ENCODE assay signal across 11 mouse cellular contexts in the genomic region with DNA sequence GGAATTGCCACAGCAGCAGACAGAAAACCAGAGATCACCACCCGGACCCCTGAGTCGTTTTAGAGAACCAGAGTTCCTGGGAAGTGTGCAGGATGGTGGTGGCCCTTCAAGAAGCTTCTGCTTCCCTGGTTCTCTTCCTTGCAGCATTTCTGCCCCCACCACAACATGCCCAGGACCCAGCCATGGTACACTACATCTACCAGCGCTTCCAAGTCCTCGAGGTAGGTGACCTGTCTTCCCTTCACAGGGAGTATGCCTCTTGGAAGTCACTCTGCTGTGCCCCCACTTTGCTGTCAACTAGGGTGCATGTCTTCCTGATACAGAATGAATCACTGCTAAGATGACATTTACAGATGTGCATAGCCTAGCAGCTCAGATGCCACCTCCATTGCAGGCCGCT. TPM values are rescaled to one million over a fixed set of nuclear protein-coding genes. Genes with fewer than 3 reads are reported as not detected.
DNase-seq lines count a peak whose midpoint lies in the region; ATAC-seq and TF ChIP-seq lines count a peak whose summit lies in the region.
"Had no signal": no experiment of that assay in that cellular context is flagged by ENCODE, and none has a peak within 500 bp of the region (broad histone marks: within the 10 kb centered on the region; RNA-seq: fewer than 3 reads in every experiment).

No protein-coding gene starts in this region.

- 63% methylated on average over 5 of the region's 5 CpGs for WGBS in liver, postnatal 0 days (ENCODE audit: insufficient replicate concordance)

- DNase-seq in gastrocnemius, postnatal 14 days: peak; percentile 4
- no peak for DNase-seq in gastrocnemius, postnatal 36 days
- DNase-seq in left cerebral cortex, adult 2 months (ENCODE audit: extremely low spot score in 1 of 2, low spot score in 2 of 2): no peak
- no peak for DNase-seq in left cerebral cortex, adult 9 months (ENCODE audit: low spot score in 2 of 2)
- DNase-seq in liver, postnatal 0 days: no peak
- no peak for DNase-seq in thymus, adult 18-20 months
- DNase-seq in right cerebral cortex, postnatal 14 days: no peak

- no peaks in the 10 kb centered on the region for H3K9me3 ChIP-seq in liver, postnatal 0 days (ENCODE audit: low read length)

- no peaks in the 10 kb centered on the region for H3K27me3 ChIP-seq in liver, postnatal 0 days (ENCODE audit: insufficient read depth, low read length)

- no peaks in the 10 kb centered on the region for H3K4me1 ChIP-seq in embryonic fibroblast, embryonic 13.5 days (ENCODE audit: control insufficient read depth, insufficient read depth, low read length)
- H3K4me1 ChIP-seq in liver, postnatal 0 days (ENCODE audit: insufficient read depth): no peaks in the 10 kb centered on the region

- no peak for TF ChIP-seq CTCF in left cerebral cortex, adult 2 months (IDR thresholded peaks at IDR 0.05)
- no peak for TF ChIP-seq CTCF in embryonic fibroblast, embryonic 13.5 days (IDR thresholded peaks at IDR 0.05; ENCODE audit: borderline replicate concordance, insufficient read depth, low read length)
- no peak for TF ChIP-seq CTCF in liver, postnatal 0 days (IDR thresholded peaks at IDR 0.05; ENCODE audit: low read depth)

- peak overlapping the region; percentile 33 for H3K4me3 ChIP-seq in left cerebral cortex, adult 2 months
- H3K4me3 ChIP-seq in embryonic fibroblast, embryonic 13.5 days (ENCODE audit: insufficient read depth, low read length): no peak overlapping the region; the same call in 1 of the 2 replicates
- peak overlapping the region; percentile 19; the same call in 1 of the 2 replicates for H3K4me3 ChIP-seq in liver, postnatal 0 days (ENCODE audit: low read depth, low read length)
- H3K4me3 ChIP-seq: erythroblast, embryonic 14.5 days had no signal

- no peak overlapping the region for H3K9ac ChIP-seq in liver, postnatal 0 days (replicated peaks)

- TF ChIP-seq EP300 in liver, postnatal 0 days (IDR thresholded peaks at IDR 0.05; ENCODE audit: low read depth): no peak

- no peak for TF ChIP-seq POLR2A in embryonic fibroblast, embryonic 13.5 days (IDR thresholded peaks at IDR 0.05; ENCODE audit: low read depth, low read length)

- H3K27ac ChIP-seq in left cerebral cortex, adult 2 months: peak overlapping the region; percentile 64
- H3K27ac ChIP-seq in embryonic fibroblast, embryonic 13.5 days (ENCODE audit: insufficient read depth, low read length): peak overlapping the region; percentile 35; the same call in 1 of the 2 replicates
- no peak overlapping the region for H3K27ac ChIP-seq in liver, postnatal 0 days (ENCODE audit: low read depth)

- intact Hi-C loops in gastrocnemius, postnatal 14 days (cut with DNase I; ENCODE audit: low total_unique reads): no loop called here
- intact Hi-C loops in gastrocnemius, postnatal 36 days (cut with DNase I): no loop called here
- intact Hi-C loops in left cerebral cortex, adult 2 months (cut with DNase I): no loop called here

- no peaks in the 10 kb centered on the region for H3K36me3 ChIP-seq in liver, postnatal 0 days (replicated peaks; ENCODE audit: insufficient read depth, low read length)

- no peak for ATAC-seq in liver, postnatal 0 days

- H3K4me2 ChIP-seq in liver, postnatal 0 days (ENCODE audit: low read depth, low read length): peak overlapping the region; percentile 33

RNA-seq across cellular contexts. Expression of a gene that starts 0.4 kb away (rescaled TPM):
- total RNA-seq in gastrocnemius, postnatal 14 days (2021): 1 to 10 TPM; 5.9 to 7.0 TPM
- total RNA-seq in gastrocnemius, postnatal 36 days (2021): 1 to 10 TPM; 1.8 to 2.3 TPM
- 1 to 10 TPM; 8.3 to 9.2 TPM for total RNA-seq in left cerebral cortex, adult 2 months (2021)
- 1.3 and 13.0 TPM in 2 replicates for polyA plus RNA-seq in embryonic fibroblast, embryonic 13.5 days (2011; ENCODE audit: insufficient read length, low read depth, missing spikeins)
- polyA plus RNA-seq in liver, postnatal 0 days (2015; fragmentation: Nextera tagmentation; extraction: Ambion mirVana): 1.5 and 1.6 TPM in 2 replicates
- polyA plus RNA-seq: C2C12; erythroblast, embryonic 14.5 days had no signal

RNA-seq across cellular contexts. Expression of a gene that starts 27.3 kb away (rescaled TPM):
- total RNA-seq in gastrocnemius, postnatal 14 days (2021): 1 to 10 TPM; 8.4 to 9.9 TPM
- 10 to 100 TPM in 1 of 2 experiments, 1 to 10 TPM in 1; 9.4 to 12.0 TPM for total RNA-seq in gastrocnemius, postnatal 36 days (2021)
- 1 to 10 TPM; 6.9 TPM for total RNA-seq in left cerebral cortex, adult 2 months (2021)
- 1.1 and 2.0 TPM in 2 replicates for polyA plus RNA-seq in embryonic fibroblast, embryonic 13.5 days (2011; ENCODE audit: insufficient read length, low read depth, missing spikeins)
- polyA plus RNA-seq in liver, postnatal 0 days (2015; fragmentation: Nextera tagmentation; extraction: Ambion mirVana): 7.7 and 8.3 TPM in 2 replicates

RNA-seq across cellular contexts. Expression of a gene that starts 57.3 kb away (rescaled TPM):
- not detected for total RNA-seq in gastrocnemius, postnatal 14 days (2021)
- total RNA-seq in gastrocnemius, postnatal 36 days (2021): not detected
- not detected for total RNA-seq in left cerebral cortex, adult 2 months (2021)
- polyA plus RNA-seq in embryonic fibroblast, embryonic 13.5 days (2011; ENCODE audit: insufficient read length, low read depth, missing spikeins): not detected in 2 replicates
- polyA plus RNA-seq in liver, postnatal 0 days (2015; fragmentation: Nextera tagmentation; extraction: Ambion mirVana): 0.08 TPM in 1 of 2 replicates, not detected in the other
- polyA plus RNA-seq: C2C12; erythroblast, embryonic 14.5 days; liver, embryonic 16.5 days had no signal
